Mouse (Mus musculus) MEL (cell line): Measurements from ENCODE around the gene Atpaf2.

Experiments used
- CTCF ChIP-seq, 3 experiments: IDR thresholded peaks in 2 of 3; conservative IDR thresholded peaks in 1 of 3; 2 replicates each; pipeline ENCODE4 v1.5.1; 2011 to 2012; ENCODE audit warnings: low read length in 3 of 3, low read depth in 2 of 3, mild to moderate bottlenecking in 2 of 3, improper control_type of control experiment in 1 of 3, inconsistent platforms in 1 of 3, mixed read lengths in 1 of 3, moderate library complexity in 1 of 3; ENCODE audit not compliant: control insufficient read depth in 1 of 3, insufficient read depth in 1 of 3, poor library complexity in 1 of 3, severe bottlenecking in 1 of 3
- EP300 ChIP-seq, 2 experiments: IDR thresholded peaks; 2 replicates each; pipeline ENCODE4 v1.6.1; 2011; ENCODE audit warnings: improper control_type of control experiment in 2 of 2, low read length in 2 of 2, low read depth in 1 of 2, mild to moderate bottlenecking in 1 of 2
- GABPA ChIP-seq: IDR thresholded peaks from 2 replicates; pipeline ENCODE4 v1.6.1; 2012; ENCODE audit warnings: low read depth, mild to moderate bottlenecking, inconsistent platforms, low read length, improper control_type of control experiment, moderate library complexity
- GATA1 ChIP-seq: IDR thresholded peaks from 2 replicates; pipeline ENCODE4 v1.6.1; 2011; ENCODE audit warnings: low read depth, low read length, improper control_type of control experiment
- NRF1 ChIP-seq: IDR thresholded peaks from 2 replicates; pipeline ENCODE4 v1.6.1; 2014; ENCODE audit warnings: low read depth, mild to moderate bottlenecking, inconsistent platforms, low read length, improper control_type of control experiment, moderate library complexity; ENCODE audit not compliant: poor library complexity, insufficient read depth, severe bottlenecking
- POLR2A ChIP-seq, 2 experiments: IDR thresholded peaks; 2 replicates each; pipeline ENCODE4 v1.6.1; 2011 to 2012; ENCODE audit warnings: low read length in 2 of 2, mild to moderate bottlenecking in 2 of 2, control low read depth in 1 of 2, improper control_type of control experiment in 1 of 2, low read depth in 1 of 2, moderate library complexity in 1 of 2; ENCODE audit not compliant: control insufficient read depth in 1 of 2, insufficient read depth in 1 of 2, poor library complexity in 1 of 2
- POLR2AphosphoS2 ChIP-seq: IDR thresholded peaks from 2 replicates; pipeline ENCODE4 v1.6.1; 2011; ENCODE audit warnings: low read length, improper control_type of control experiment
- TAL1 ChIP-seq: IDR thresholded peaks from 2 replicates; pipeline ENCODE4 v1.6.1; 2012; ENCODE audit warnings: mild to moderate bottlenecking, inconsistent platforms, low read length, moderate library complexity, mixed read lengths
- TCF12 ChIP-seq: IDR thresholded peaks from 2 replicates; pipeline ENCODE4 v1.6.1; 2014; ENCODE audit warnings: low read depth, mild to moderate bottlenecking, inconsistent platforms, low read length, improper control_type of control experiment, moderate library complexity
- UBTF ChIP-seq: IDR thresholded peaks from 2 replicates; pipeline ENCODE4 v1.6.1; 2012; ENCODE audit warnings: low read depth, mild to moderate bottlenecking, inconsistent platforms, low read length, improper control_type of control experiment, moderate library complexity, borderline replicate concordance; ENCODE audit not compliant: insufficient read depth
- ZNF384 ChIP-seq: IDR thresholded peaks from 2 replicates; pipeline ENCODE4 v1.6.1; 2012; ENCODE audit warnings: low read depth, mild to moderate bottlenecking, inconsistent platforms, low read length, improper control_type of control experiment

- no peak for TF ChIP-seq POLR2A (IDR thresholded peaks at IDR 0.05; ENCODE audit: control insufficient read depth in 1 of 2, insufficient read depth in 1 of 2, low read depth in 1 of 2, low read length in 2 of 2, poor library complexity in 1 of 2)
- no peak for TF ChIP-seq GATA1
- no peak for TF ChIP-seq CTCF (IDR thresholded peaks at IDR 0.05 in 2 of 3, conservative IDR thresholded peaks at IDR 0.05 in 1 of 3; ENCODE audit: control insufficient read depth in 1 of 3, insufficient read depth in 1 of 3, low read depth in 2 of 3, low read length in 3 of 3, poor library complexity in 1 of 3, severe bottlenecking in 1 of 3)
- no peak for TF ChIP-seq GABPA
- TF ChIP-seq POLR2AphosphoS2, result no peak
- TF ChIP-seq TCF12, result no peak
- no peak for TF ChIP-seq NRF1
- no peak for TF ChIP-seq EP300 (IDR thresholded peaks at IDR 0.05; ENCODE audit: low read depth in 1 of 2, low read length in 2 of 2)
- TF ChIP-seq TAL1, result no peak
- TF ChIP-seq ZNF384, result no peak
- no peak for TF ChIP-seq UBTF
These were observed 58.3 kb downstream of the Atpaf2 start for GRCm38 (mm10) chr11:60359936-60360335.
